Mouse (Mus musculus) liver, adult (tissue): ENCODE measurements at regions not wholly inside any gene's neighbourhood (a gene's known extent, or its start where the extent isn't known, plus 50 kb on each side); places are given as distances from the start of the nearest gene placed in this dataset.
A peak's percentile ranks its signal among the peaks of the same experiment; 100 is the strongest.

Experiments used
- GATA4 ChIP-seq: IDR thresholded peaks from 2 replicates; pipeline ENCODE4 v1.6.1; 2014; ENCODE audit warnings: mild to moderate bottlenecking, low read length; ENCODE audit not compliant: insufficient replicate concordance

DNA sequence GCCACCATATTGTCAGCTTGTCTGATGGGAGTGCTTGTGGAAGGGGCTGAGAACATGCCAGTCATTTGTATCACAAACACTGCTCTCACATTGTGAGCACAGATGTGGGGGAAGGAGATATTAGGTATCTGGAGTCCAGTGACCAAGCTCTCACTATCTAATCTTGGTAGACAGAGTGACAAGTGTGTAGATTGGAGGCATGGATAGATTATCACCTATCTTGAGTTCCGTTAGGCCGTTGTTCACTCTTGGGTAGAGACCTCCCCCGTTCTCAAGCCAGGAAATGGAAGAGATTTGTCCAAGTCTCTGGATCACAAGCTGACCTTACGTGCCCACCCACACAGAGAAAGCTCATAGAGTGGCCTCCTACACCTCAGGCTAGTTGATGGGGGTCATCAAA is 99.1 kb upstream of the Id2 start:
- TF ChIP-seq GATA4 = no peak

DNA sequence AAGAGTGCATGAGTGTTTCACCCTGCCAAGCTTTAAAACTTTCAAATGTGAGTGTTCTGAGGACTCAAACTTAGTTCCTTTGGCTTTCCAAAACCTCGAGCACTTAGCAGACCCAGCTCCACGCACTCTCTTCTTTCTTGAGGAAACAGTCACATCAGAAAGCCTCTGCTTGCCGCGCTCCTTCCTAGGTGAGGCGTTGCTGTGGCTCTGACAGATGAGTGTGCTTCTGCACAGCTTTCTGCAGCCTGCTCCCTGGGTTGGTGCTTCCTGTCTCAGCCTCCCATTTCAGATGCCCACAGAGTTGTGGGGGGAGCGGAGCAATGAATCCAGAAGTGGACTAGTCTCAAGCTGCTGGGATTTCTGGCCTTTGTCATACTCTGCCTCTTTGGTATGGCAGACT is 95.3 kb upstream of the Id2 start:
- no peak for TF ChIP-seq GATA4

DNA sequence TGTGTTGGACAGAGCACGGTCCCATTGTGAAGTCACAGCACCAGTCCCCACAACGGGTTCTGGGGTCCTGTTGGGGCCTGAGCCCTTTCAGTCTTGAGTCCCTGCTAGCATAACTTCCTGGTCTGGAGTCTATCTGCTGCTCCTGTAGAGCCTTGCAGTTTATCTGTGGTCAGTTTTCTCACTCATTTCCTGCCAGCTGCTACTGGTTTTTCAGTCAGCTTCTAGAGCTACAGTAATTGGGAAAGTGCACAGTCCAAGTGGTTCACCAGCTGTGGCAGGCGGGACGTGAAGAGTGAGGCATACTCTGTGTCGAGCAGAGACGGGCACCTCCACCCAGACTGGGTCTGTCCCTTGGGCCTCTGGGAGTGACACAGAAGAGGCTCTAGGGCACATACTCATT is 93.4 kb upstream of the Id2 start:
- TF ChIP-seq GATA4 = no peak

DNA sequence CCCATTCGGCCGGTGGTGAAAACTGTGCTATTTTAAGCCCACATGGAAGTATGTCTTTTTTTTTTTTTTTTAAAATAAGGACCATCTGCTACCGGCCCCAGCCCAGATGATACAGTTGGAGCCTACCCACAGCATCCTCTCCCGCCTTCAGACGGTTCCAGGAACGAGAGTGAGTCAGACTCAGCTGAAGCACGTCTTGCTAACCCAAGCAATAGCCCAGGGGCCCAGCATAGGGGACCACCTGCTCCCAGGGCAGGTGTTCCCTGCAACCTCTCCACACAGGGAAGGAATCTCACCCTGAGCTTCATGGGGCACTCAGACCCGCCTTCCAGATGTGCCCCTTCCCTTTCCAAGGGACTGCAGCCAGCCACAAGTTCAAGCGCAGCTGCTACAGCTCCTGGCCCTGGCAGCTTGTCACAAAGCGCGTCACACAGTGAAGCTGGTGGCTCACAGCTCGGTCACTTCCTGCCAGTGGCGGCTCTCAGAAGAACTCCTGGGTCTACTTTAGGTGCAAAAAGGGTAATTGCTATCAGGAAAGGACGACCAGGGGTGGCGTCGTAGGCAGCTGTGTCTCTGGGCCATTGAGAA is 92.3 kb upstream of the Id2 start:
- no peak for TF ChIP-seq GATA4

DNA sequence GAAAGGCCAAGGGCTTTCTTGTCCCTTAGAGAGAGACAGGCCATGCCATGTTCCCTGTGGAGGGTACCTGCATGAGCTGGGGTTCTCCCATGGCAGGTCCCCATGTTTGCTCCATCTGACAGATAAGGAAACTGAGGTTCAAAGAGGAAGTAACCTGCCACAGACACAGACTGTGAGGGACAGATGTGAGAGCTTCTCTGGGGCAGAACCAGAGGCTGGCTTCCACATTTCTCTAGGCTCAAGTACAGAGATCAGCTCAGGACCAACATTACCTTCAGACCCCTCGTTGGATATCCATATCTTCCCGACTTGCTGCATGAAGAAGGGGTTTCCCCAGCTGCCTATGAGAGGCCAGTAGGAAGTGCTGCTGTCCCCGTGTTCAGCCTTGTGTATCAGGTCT is 91.6 kb upstream of the Id2 start:
- TF ChIP-seq GATA4 = no peak

DNA sequence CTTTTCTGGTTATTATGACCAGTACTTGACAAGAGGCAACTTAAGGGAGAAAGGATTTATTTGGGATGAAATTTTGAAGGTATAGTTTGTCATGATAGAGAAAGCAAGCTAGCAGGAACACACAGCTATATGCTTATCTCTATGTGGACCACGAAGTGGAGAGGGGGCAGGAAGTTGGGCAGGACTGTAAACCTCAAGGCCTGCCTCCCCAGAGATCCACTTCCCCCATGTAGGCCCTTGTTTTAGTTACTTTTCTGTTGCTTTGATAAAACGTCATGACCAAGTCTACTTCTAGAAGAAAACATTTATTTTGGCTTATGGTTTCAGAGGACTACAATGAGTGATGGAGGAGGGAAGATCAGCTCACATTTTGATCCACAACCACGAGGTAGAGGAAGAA is 90.3 kb upstream of the Id2 start:
- TF ChIP-seq GATA4 = no peak

DNA sequence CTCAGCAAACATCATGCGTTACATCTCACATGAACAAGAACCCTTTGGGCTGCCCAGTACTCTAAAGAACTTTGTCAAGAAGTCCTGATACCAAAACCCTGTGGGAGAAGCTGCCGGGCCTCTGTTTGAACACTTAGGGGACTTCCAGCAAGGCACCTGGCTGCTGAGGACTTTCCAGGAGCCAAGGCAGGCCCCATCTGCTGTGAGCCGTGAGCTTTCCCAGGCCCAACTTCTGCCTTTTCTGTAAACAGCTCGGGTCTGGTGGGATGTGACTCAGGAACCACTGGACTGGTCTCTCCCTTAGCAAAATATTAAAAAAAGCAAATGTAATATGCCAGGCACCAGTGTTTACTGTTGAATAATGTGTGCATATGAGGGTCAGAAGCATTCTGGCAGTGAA is 85.7 kb upstream of the Id2 start:
- no peak for TF ChIP-seq GATA4

DNA sequence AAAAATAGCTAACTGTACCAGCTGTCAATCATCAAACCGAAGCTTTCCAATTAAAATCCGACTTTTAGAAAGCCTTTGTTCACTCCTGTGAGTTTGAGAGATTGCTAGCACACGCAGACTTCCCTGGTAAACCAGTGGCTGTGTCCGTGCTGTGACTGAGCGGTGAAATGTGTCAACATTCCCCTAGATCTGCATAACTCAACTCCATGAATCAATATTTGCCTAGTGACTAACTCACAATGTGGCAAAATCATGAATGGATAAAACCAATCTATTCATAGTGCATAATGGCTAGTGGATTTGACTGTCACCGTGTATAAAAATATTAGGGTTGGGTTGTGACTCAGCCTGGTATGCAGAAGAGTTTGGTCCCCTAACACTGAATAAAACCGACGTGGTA is 84.4 kb upstream of the Id2 start:
- TF ChIP-seq GATA4 = no peak

DNA sequence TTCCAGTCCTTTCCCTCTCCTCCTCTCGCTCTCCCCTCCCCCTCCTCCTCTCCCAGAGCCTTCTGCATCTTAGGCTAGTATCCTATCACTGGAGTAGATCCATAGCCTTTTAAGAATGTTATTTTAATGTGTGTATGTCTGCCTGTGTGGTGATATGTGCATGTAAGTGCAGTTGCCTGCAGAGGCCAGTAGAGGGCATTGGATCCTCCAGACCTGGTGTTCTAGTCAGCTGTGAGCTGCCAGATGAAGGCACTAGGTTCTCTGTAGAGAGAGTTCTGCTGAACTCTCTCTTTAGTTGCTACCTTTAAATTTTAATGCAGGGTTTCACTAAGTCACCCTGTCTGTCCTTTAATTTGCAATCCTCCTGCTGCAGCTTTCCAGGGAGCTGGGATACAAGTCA is 83.9 kb upstream of the Id2 start:
- TF ChIP-seq GATA4 = no peak

DNA sequence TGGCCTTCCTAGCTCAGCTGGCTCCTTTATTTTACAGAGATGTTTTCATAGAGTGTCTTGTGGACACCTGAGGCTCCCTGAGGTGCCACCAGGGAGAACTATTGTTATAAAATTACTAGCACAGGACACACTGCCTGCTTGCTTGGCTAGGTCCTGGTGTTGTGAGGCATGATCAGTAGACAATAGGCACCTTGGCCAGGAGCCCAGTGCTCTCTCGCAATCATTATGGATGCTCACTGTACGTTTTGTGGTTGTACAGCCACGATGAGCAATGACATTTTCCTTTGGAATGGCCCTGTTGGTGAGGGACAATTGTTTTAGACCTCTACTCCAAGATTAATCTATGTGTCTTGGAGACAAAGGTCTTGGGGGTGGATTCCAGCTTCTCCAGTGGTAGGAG is 83.3 kb upstream of the Id2 start:
- no peak for TF ChIP-seq GATA4

DNA sequence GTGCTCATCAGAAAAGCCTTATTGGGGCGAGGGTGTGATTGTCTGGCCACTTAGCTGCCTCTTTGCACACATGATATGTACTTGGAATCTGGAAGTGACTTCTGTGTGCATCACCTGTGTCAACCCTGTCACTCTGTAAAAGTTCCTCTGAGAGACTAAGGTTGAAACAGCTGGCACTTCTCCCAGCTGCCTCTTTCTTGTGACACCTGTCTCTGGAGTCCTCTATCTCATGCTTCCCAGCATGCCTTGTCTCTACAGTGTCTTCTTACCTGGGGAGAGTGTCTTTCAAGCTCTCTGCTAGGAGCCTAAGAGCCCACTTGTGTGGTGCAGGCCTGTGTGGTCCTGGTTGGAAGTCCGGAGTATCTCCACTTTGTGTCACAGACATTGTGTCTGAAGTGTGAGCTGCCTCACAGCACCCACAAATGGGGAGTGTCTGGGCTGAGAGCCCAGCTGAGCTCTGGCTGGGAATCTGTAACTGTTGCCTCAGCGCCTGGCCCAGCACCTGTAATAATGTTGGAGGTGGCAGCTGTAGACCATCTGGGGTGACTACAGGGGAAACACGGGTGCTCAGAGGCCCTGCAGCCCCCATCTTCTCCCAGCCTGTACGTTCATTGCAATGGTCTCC is 81.7 kb upstream of the Id2 start:
- no peak for TF ChIP-seq GATA4

DNA sequence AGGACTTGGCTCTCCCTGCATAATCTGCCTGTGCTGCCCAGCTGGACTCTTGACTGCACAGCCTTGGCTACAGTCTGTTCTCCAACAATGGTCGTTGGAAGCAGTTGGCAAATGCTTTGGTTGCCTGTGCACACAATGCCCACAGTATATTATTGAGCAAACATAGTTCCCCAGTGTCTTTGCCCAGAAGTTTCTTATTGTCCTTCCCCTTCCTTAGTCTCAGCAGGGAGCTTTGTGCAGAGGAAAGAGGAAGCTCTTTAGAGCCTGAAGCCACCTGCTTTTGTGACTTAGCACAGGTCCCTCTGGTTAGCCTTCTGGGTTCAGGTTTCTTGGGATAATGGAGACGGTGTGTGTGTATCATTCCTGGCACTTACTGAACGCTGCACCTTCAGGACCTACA is 80.9 kb upstream of the Id2 start:
- no peak for TF ChIP-seq GATA4

DNA sequence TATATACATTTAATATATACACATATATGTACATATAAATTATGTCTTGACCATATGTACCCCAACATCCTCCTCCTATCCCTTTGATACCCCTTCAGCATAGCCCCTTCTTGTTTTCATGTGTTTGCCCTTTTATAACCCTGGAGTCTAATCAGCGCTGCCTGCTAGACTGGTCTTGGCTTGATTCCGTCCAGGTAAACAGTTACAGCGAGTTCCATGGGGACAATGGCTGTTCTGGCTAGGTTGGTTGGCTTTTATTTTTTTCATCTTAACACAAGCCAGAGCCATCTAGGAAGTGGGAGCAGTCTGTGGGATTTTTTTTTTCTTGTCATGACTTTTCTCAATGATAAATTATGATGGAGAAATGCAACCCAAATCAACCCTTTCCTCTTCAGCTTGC is 79.6 kb upstream of the Id2 start:
- TF ChIP-seq GATA4 = peak; percentile 36; the same call in 1 of the 2 replicates

DNA sequence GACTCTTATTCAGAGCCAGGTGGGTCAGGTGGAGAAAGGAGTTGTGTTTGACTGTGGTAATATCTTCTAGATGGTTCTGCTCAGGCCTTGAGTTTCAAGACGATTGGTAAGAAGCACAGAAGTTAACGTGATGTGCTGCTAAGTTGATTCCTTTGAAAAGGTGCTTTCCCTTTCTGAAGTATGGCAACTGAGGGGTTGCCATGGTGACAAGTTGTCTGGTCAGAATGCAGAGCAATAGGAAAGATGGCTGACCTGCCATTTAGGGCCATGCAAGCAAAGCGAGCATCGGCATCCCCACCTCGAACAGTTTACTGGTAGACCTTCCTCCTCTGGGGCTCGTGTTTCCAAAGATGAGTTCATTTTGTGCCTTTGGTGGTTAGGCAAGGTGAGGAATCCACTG is 76.1 kb upstream of the Id2 start:
- TF ChIP-seq GATA4 = no peak

DNA sequence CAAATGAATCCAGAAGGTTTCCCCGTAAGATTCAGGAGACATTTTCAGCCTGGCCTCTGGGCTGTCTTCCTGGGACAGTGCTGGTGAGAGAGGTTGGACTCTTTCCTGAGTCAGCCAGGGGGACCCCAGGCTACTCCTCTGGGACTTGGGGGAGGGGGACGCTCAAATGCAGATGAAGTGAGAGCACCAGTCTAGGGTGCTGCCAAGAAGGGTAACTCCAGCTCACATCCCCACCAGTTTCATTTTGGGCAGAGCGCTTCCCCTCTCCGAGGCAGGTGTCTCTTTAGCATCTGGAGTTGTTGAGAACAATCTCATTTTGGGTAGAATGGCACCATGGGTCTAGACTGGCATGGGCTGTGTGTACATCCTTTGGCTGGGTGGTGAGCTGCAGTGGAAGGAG is 75.5 kb upstream of the Id2 start:
- no peak for TF ChIP-seq GATA4

DNA sequence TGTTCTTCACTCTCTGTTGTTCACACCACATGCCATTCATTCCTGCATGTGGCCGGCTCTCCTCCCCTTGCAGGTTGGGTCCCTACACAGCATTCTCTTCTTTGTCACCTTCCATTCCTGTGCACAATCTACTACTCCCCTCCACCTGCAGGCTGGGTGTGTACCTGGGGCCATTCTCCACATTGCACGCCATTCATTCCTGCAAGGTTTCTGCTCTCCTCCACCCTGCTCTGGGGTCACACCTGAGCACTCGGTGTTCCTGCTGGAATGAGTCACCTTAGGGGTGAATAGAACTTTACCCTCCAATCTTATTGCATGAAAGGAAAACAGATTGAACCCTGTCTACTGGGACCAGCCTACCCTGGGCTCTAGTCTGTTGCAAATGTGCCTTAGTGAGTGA is 72.7 kb upstream of the Id2 start:
- no peak for TF ChIP-seq GATA4

DNA sequence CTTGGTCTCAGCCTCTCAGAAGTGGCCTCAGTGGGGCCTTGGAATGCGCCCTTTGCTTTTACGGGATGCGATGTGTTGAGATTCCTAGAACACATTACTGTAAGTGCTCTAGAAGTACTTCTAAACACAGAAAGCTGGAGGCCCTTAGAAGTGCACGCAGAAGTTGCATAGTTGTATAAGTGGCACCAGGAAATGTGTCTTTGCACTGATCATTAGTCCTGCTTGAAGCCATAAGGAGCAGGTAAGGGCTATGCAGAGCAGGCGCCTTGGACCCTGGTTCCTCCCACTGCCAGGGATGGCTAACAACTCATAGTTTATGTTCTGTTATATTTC is 71.2 kb upstream of the Id2 start:
- no peak for TF ChIP-seq GATA4

DNA sequence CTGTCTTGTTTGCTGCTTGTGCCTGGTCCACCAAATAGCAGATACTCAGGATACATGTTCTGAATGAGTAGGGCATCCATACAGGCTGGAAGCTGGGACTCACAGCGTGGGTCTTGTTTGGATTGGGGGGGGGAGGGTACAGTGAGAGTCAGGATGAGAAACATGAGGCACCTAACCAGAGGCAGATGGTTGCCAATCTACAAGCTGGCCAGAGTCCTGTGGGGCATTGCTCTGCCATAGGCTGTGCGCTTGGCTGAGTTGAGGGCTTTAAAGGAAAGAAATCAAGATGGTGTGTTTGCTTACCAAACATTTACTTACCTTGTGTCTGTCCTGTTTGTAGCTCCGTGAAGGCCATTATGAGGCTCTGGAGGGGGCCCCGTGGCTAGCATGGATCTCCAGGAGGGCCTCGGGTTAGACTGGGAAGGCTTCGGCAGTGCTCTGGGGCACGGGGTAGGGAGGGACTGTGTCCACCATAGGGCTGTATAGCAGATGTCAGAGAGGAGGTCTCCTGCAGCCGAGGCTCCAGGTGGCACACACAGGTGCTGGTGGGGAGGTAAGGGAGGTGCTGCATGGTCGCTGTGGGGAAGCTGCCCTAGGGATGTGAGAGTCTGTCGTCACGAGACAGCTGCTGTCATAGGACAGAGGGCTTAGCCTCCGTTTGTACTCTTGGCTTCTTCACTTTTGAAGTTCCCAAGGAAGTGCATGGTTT is 70.7 kb upstream of the Id2 start:
- TF ChIP-seq GATA4 = no peak

DNA sequence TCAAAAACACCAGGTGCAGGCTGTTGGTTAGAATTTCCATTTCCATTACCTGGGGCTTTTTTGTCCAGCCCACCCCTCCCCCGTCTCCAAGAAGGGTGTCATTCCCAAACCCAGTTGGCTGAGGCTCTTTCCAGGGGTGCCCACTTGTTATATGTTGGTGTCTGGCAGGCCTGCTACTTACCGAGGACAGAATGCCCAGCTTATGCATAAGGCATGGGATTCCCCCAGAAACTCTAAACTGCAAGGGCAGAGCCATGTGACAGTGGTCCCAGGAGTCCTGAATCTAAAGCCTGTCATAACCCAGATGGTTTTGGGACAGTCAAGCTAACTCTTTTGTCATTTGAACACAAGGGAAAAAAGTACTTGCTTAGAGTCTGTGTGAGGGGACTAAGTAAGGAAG is 69.6 kb upstream of the Id2 start:
- no peak for TF ChIP-seq GATA4
